ENCODE assay signal across 9 mouse cellular contexts in the genomic region with DNA sequence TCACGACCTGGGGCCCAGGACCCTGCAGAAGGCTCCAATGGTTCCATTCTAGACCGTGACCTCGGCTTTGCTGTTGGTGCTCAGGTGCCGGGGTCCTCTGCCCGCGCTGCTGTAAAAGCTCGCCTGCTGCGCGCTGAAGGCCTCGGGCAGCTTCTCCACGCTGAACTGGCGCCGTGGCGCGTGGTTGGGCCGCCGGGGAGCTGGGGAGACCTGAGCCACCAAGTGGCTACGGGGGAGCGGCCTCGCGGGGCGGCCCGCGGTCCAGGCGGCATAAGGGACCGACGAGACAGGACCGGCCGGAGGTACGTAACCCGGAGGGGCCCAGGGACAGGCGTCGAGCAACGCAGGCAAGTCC. TPM values are rescaled to one million over a fixed set of nuclear protein-coding genes. Genes with fewer than 3 reads are reported as not detected.
DNase-seq lines count a peak whose midpoint lies in the region; TF ChIP-seq lines count a peak whose summit lies in the region.
"Had no signal": no experiment of that assay in that cellular context is flagged by ENCODE, and none has a peak within 500 bp of the region (broad histone marks: within the 10 kb centered on the region; RNA-seq: fewer than 3 reads in every experiment).

No protein-coding gene starts in this region.

- H3K4me1 ChIP-seq in heart, embryonic 10.5 days: peaks cover 28% of the 10 kb centered on the region
- H3K4me1 ChIP-seq in E14TG2a.4 (replicated peaks; ENCODE audit: low read depth, low read length): peaks cover 79% of the 10 kb centered on the region
- peaks cover 67% of the 10 kb centered on the region for H3K4me1 ChIP-seq in hindbrain, embryonic 10.5 days (replicated peaks)
- H3K4me1 ChIP-seq in midbrain, embryonic 10.5 days: peaks cover 59% of the 10 kb centered on the region

- H3K27me3 ChIP-seq in heart, embryonic 10.5 days (ENCODE audit: insufficient read depth, poor library complexity, severe bottlenecking): peaks cover 91% of the 10 kb centered on the region
- H3K27me3 ChIP-seq in E14TG2a.4 (ENCODE audit: insufficient read depth, low read length): peaks cover 56% of the 10 kb centered on the region
- H3K27me3 ChIP-seq in hindbrain, embryonic 10.5 days (ENCODE audit: insufficient read depth, poor library complexity, severe bottlenecking): peaks cover 78% of the 10 kb centered on the region
- H3K27me3 ChIP-seq in midbrain, embryonic 10.5 days (ENCODE audit: low read depth, poor library complexity, severe bottlenecking): peaks cover 76% of the 10 kb centered on the region

- H3K9me3 ChIP-seq in heart, embryonic 10.5 days: no peaks in the 10 kb centered on the region
- H3K9me3 ChIP-seq in E14TG2a.4 (ENCODE audit: low read length): no peaks in the 10 kb centered on the region
- no peaks in the 10 kb centered on the region for H3K9me3 ChIP-seq in hindbrain, embryonic 10.5 days
- no peaks in the 10 kb centered on the region for H3K9me3 ChIP-seq in midbrain, embryonic 10.5 days (replicated peaks)

- WGBS in heart, embryonic 10.5 days: 10% methylated on average over 34 of the region's 34 CpGs
- 12% methylated on average over 34 of the region's 34 CpGs for WGBS in hindbrain, embryonic 10.5 days
- WGBS in midbrain, embryonic 10.5 days: 13% methylated on average over 34 of the region's 34 CpGs

- H3K36me3 ChIP-seq in heart, embryonic 10.5 days: peaks cover 46% of the 10 kb centered on the region
- H3K36me3 ChIP-seq in E14TG2a.4 (ENCODE audit: insufficient read depth, low read length): peaks cover 54% of the 10 kb centered on the region
- peaks cover 48% of the 10 kb centered on the region for H3K36me3 ChIP-seq in hindbrain, embryonic 10.5 days
- H3K36me3 ChIP-seq in midbrain, embryonic 10.5 days: peaks cover 49% of the 10 kb centered on the region

- no peak for DNase-seq in heart, embryonic 10.5 days (ENCODE audit: low spot score)
- DNase-seq in heart, postnatal 10 days: no peak
- DNase-seq in hindbrain, embryonic 10.5 days (ENCODE audit: low spot score): no peak
- DNase-seq in midbrain, embryonic 10.5 days (ENCODE audit: low spot score): no peak
- DNase-seq in gastrocnemius, postnatal 14 days: no peak
- no peak for DNase-seq in thymus, adult 18-20 months
- no peak for DNase-seq in lung, postnatal 14 days

- peak overlapping the region; percentile 44 for H3K4me3 ChIP-seq in heart, embryonic 10.5 days
- H3K4me3 ChIP-seq in E14TG2a.4 (replicated peaks; ENCODE audit: low read length): peak overlapping the region; percentile 75
- peak overlapping the region; percentile 32 for H3K4me3 ChIP-seq in hindbrain, embryonic 10.5 days
- H3K4me3 ChIP-seq in midbrain, embryonic 10.5 days: peak overlapping the region; percentile 25

- intact Hi-C loops in heart, postnatal 10 days (cut with DNase I): no loop called here
- intact Hi-C loops in gastrocnemius, postnatal 14 days (cut with DNase I; ENCODE audit: low total_unique reads): no loop called here

- H3K27ac ChIP-seq in heart, embryonic 10.5 days: 0 out of 2 replicates have a peak overlapping the region, but pooled peaks have one; percentile 32
- no peak overlapping the region for H3K27ac ChIP-seq in hindbrain, embryonic 10.5 days
- no peak overlapping the region; the same call in 1 of the 2 replicates for H3K27ac ChIP-seq in midbrain, embryonic 10.5 days (replicated peaks)

- TF ChIP-seq CTCF in E14TG2a.4 (conservative IDR thresholded peaks at IDR 0.05; ENCODE audit: low read length): no peak

RNA-seq across cellular contexts. Expression of a gene that starts 5.5 kb away (rescaled TPM):
- 0.11 and 0.13 TPM in 2 replicates for polyA plus RNA-seq in heart, embryonic 10.5 days (2016; fragmentation: Nextera tagmentation; extraction: Ambion mirVana)
- total RNA-seq in heart, postnatal 10 days (2021): under 1 TPM in 1 of 2 experiments, not detected in 1; 0.36 TPM
- polyA plus RNA-seq in hindbrain, embryonic 10.5 days (2016; fragmentation: Nextera tagmentation; extraction: Ambion mirVana): 1.6 and 1.8 TPM in 2 replicates
- 0.16 and 0.52 TPM in 2 replicates for polyA plus RNA-seq in midbrain, embryonic 10.5 days (2016; fragmentation: Nextera tagmentation; extraction: Ambion mirVana)
- total RNA-seq in gastrocnemius, postnatal 14 days (2021): under 1 TPM in 1 of 2 experiments, not detected in 1; 0.08 TPM

RNA-seq across cellular contexts. Expression of a gene that starts 17.1 kb away (rescaled TPM):
- polyA plus RNA-seq in heart, embryonic 10.5 days (2016; fragmentation: Nextera tagmentation; extraction: Ambion mirVana): 0.20 TPM in 1 of 2 replicates, not detected in the other
- under 1 TPM; 0.27 to 0.69 TPM for total RNA-seq in heart, postnatal 10 days (2021)
- polyA plus RNA-seq in hindbrain, embryonic 10.5 days (2016; fragmentation: Nextera tagmentation; extraction: Ambion mirVana): 0.18 and 0.46 TPM in 2 replicates
- 0.07 TPM in 1 of 2 replicates, not detected in the other for polyA plus RNA-seq in midbrain, embryonic 10.5 days (2016; fragmentation: Nextera tagmentation; extraction: Ambion mirVana)
- total RNA-seq in gastrocnemius, postnatal 14 days (2021): not detected

RNA-seq across cellular contexts. Expression of a gene that starts 37.5 kb away (rescaled TPM):
- polyA plus RNA-seq in heart, embryonic 10.5 days (2016; fragmentation: Nextera tagmentation; extraction: Ambion mirVana): 58.1 and 66.3 TPM in 2 replicates
- 1 to 10 TPM; 6.6 to 7.8 TPM for total RNA-seq in heart, postnatal 10 days (2021)
- 86.2 and 92.6 TPM in 2 replicates for polyA plus RNA-seq in hindbrain, embryonic 10.5 days (2016; fragmentation: Nextera tagmentation; extraction: Ambion mirVana)
- 94.9 and 102 TPM in 2 replicates for polyA plus RNA-seq in midbrain, embryonic 10.5 days (2016; fragmentation: Nextera tagmentation; extraction: Ambion mirVana)
- total RNA-seq in gastrocnemius, postnatal 14 days (2021): 1 to 10 TPM; 1.8 to 2.6 TPM

RNA-seq across cellular contexts. Expression of a gene that starts 45.1 kb away (rescaled TPM):
- not detected in 2 replicates for polyA plus RNA-seq in heart, embryonic 10.5 days (2016; fragmentation: Nextera tagmentation; extraction: Ambion mirVana)
- total RNA-seq in heart, postnatal 10 days (2021): not detected
- 0.17 and 1.5 TPM in 2 replicates for polyA plus RNA-seq in hindbrain, embryonic 10.5 days (2016; fragmentation: Nextera tagmentation; extraction: Ambion mirVana)
- polyA plus RNA-seq in midbrain, embryonic 10.5 days (2016; fragmentation: Nextera tagmentation; extraction: Ambion mirVana): 0.15 and 0.36 TPM in 2 replicates
- total RNA-seq in gastrocnemius, postnatal 14 days (2021): not detected
- polyA plus RNA-seq: gonadal fat pad, adult 2 months had no signal

Comparison
In these comparisons a context has a peak if more than half of its experiments do, and no peak if none do; other contexts are left out.
1. H3K4me3 ChIP-seq: peak in every context shown above with its lines; median percentile 75 in E14TG2a.4; 44 in heart, embryonic 10.5 days; 32 in hindbrain, embryonic 10.5 days; 25 in midbrain, embryonic 10.5 days.